Mouse (Mus musculus) liver, adult 2 months (tissue): ENCODE measurements around the gene Rbms2. TPM values are rescaled to one million over a fixed set of nuclear protein-coding genes. Genes with fewer than 3 reads are reported as not detected.

Source experiments
- DNase-seq: peaks from one replicate; pipeline ENCODE4 v3.0.0-alpha.2; 2011; ENCODE audit warnings: low read depth, low spot score; ENCODE audit errors: extremely low read depth
- H3K27ac ChIP-seq: fragments of 200-500 bp; replicated peaks from 2 replicates; pipeline ENCODE4 v1.5.1; 2012; ENCODE audit warnings: low read depth, mild to moderate bottlenecking, control low read depth, inconsistent platforms, low read length; ENCODE audit not compliant: insufficient read depth
- H3K27me3 ChIP-seq: fragments of 200-500 bp; 2 replicates; pipeline ENCODE4 v1.6.1; 2012; ENCODE audit warnings: mild to moderate bottlenecking, moderate library complexity, low read length, inconsistent platforms; ENCODE audit not compliant: control insufficient read depth, insufficient read depth
- H3K36me3 ChIP-seq: fragments of 200-500 bp; 2 replicates; pipeline ENCODE4 v1.6.1; 2012; ENCODE audit warnings: low read length, inconsistent platforms; ENCODE audit not compliant: control insufficient read depth, insufficient read depth
- H3K4me1 ChIP-seq: fragments of 200-500 bp; 2 replicates; pipeline ENCODE4 v1.6.1; 2011; ENCODE audit warnings: low read length; ENCODE audit not compliant: control insufficient read depth, insufficient read depth
- H3K4me3 ChIP-seq: fragments of 200-500 bp; 2 replicates; pipeline ENCODE4 v1.5.1; 2011; ENCODE audit warnings: low read depth, mild to moderate bottlenecking, control low read depth, low read length, moderate library complexity; ENCODE audit not compliant: insufficient read depth
- H3K79me2 ChIP-seq: fragments of 200-500 bp; 2 replicates; pipeline ENCODE4 v1.6.1; 2012; ENCODE audit warnings: inconsistent platforms, mild to moderate bottlenecking, low read length, moderate library complexity; ENCODE audit not compliant: control insufficient read depth, insufficient read depth
- H3K9ac ChIP-seq: fragments of 200-500 bp; 2 replicates; pipeline ENCODE4 v1.6.1; 2012; ENCODE audit warnings: low read depth, mild to moderate bottlenecking, control low read depth, inconsistent platforms, low read length
- CTCF ChIP-seq: fragments of 200-500 bp; IDR thresholded peaks from 2 replicates; pipeline ENCODE4 v1.5.1; 2011; ENCODE audit warnings: low read depth, low read length, control low read depth
- POLR2A ChIP-seq: fragments of 200-500 bp; IDR thresholded peaks from 2 replicates; pipeline ENCODE4 v1.6.1; 2011; ENCODE audit warnings: low read length, control low read depth; ENCODE audit not compliant: insufficient read depth; ENCODE audit errors: extremely low read depth
- WGBS: fragments of 180-500 bp; shearing (Covaris S2); methylation state at CpG from one replicate; pipeline ENCODE4 v1.1.7; 2018; 5-methylcytosine and 5-hydroxymethylcytosine counted together
- polyA plus RNA-seq: library from polyadenylated mRNA; depleted of rRNA; stranded (reverse); fragments of >200 nt; gene quantifications from 2 replicates; pipeline ENCODE4 v1.2.3, GENCODE M21; 2012
- total RNA-seq: library from RNA; depleted of rRNA; stranded (reverse); fragments of >200 nt; gene quantifications from 2 replicates; pipeline ENCODE4 v1.2.3, GENCODE M21; 2014

The Rbms2 gene
- total and polyA plus RNA-seq, 2 experiments = 8.0 to 23.2 TPM

DNA sequence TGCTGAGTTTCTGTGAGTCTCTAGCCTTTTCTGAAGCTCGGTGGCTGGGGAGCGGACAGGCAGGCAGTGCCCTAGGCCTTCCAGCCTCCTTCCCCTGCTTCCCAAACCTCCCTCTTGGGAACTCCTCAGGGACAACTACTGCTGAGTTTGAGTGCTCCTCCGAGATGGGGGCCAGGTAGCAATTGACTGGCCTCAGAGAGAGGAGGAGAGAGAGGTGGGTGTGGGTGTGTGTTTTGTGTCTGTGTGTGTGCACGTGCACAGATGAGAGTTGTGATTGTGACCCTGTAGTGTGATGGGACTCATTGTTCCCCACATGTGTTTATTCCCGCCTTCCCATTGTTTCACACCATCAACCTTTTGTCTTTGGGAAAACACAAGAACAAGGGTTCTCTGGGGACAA is 52.6 kb downstream of the Rbms2 start:
- WGBS = 85% methylated on average over 5 of the region's 5 CpGs

DNA sequence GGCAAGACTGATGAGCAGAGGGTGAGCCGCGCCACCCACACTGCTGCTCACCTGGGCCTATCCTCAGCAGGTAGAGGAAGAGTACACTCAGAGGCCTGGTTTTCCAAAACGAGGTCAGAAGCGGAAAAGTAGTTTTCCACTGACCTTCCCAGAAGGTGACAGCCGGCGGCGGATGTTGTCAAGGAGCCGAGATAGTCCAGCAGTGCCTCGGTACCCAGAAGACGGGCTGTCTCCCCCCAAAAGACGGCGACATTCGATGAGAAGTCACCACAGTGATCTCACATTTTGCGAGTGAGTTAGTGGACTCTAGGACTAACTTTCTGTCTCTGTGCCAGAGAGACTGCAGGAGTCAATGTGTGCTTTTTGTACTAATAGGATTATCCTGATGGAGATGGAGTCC is 54.1 kb downstream of the Rbms2 start:
- TF ChIP-seq POLR2A (no peak), CTCF (no peak)
- DNase-seq = no peak
- Histone ChIP-seq H3K36me3 (peaks cover 57% of the 10 kb centered on the region), H3K27me3 (no peaks in the 10 kb centered on the region), H3K4me3 (no peak overlapping the region), H3K4me1 (no peaks in the 10 kb centered on the region), H3K9ac (no peak overlapping the region), H3K27ac (no peak overlapping the region), H3K79me2 (no peaks in the 10 kb centered on the region)
- WGBS = 89% methylated on average over 14 of the region's 14 CpGs

More for the DNA sequence above, 52.6 kb downstream of the Rbms2 start:
- TF ChIP-seq CTCF (no peak), POLR2A (no peak)
- Histone ChIP-seq H3K79me2 (no peaks in the 10 kb centered on the region), H3K4me1 (no peaks in the 10 kb centered on the region; the same call in 1 of the 2 replicates), H3K9ac (no peak overlapping the region), H3K4me3 (no peak overlapping the region), H3K27me3 (no peaks in the 10 kb centered on the region), H3K36me3 (peaks cover 43% of the 10 kb centered on the region), H3K27ac (no peak overlapping the region)
- DNase-seq = no peak

DNA sequence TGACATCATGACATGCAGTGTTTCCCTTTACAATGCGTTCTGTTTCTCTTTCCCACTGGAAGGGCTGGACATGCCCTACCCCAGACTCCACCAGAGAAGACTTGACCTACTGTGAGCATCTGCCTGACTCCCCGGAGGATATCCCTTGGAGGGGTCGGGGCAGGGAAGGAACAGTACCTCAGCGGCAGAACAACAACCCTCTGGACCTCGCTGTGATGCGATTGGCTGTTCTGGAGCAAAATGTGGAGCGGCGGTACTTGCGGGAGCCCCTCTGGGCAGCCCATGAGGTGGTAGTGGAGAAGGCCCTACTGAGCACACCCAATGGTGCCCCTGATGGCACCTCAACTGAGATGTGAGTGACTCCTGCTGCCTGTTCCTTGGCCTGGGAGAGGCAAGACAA is 55.3 kb downstream of the Rbms2 start:
- peaks cover 63% of the 10 kb centered on the region for H3K36me3 ChIP-seq
- TF ChIP-seq POLR2A (no peak), CTCF (no peak)
- 95% methylated on average over 9 of the region's 9 CpGs for WGBS

DNA sequence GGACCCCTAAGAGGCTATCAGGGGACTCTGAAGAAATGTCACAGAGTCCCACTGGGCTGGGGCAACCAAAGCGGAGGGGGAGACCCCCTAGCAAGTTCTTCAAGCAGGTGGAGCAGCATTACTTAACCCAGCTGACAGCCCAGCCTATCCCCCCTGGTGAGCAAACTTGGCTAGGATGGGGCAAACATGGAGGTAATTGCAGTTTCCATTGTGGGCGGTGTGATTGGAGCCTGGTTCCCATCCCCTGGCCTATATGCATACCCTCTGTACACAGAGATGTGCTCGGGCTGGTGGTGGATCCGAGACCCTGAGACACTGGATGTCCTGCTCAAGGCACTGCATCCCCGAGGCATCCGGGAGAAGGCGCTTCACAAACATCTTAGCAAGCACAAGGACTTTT is 56.3 kb downstream of the Rbms2 start:
- Histone ChIP-seq H3K4me1 (no peaks in the 10 kb centered on the region), H3K36me3 (peaks cover 68% of the 10 kb centered on the region), H3K9ac (no peak overlapping the region), H3K4me3 (no peak overlapping the region), H3K79me2 (no peaks in the 10 kb centered on the region), H3K27me3 (no peaks in the 10 kb centered on the region), H3K27ac (no peak overlapping the region)
- TF ChIP-seq CTCF = no peak
- no peak for TF ChIP-seq POLR2A
- no peak for DNase-seq
- WGBS = 91% methylated on average over 7 of the region's 7 CpGs

More for the DNA sequence above, 55.3 kb downstream of the Rbms2 start:
- H3K27ac ChIP-seq = no peak overlapping the region
- no peaks in the 10 kb centered on the region for H3K4me1 ChIP-seq
- no peaks in the 10 kb centered on the region for H3K27me3 ChIP-seq
- H3K9ac ChIP-seq = no peak overlapping the region
- no peak overlapping the region for H3K4me3 ChIP-seq
- DNase-seq = no peak
- H3K79me2 ChIP-seq = no peaks in the 10 kb centered on the region

DNA sequence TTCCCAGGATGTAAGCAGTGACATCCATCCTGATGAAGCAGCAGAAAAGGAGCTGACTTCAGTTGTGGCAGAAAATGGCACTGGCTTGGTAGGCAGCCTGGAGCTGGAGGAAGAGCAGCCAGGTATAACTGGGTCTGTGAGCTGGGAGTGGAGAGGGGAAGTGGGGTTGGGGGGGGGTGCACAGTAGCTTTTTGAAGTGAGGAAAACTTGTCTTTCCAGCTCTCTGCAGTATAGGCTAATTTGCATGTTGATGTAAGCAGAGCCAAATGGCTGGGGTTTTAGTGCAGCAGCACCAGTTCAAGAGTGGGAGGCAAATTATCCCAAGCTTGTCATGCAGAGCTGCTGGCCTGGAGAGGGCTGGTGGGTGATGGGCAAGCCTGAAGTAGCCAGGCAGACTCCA is 68.9 kb downstream of the Rbms2 start:
- Histone ChIP-seq H3K36me3 (peaks cover 66% of the 10 kb centered on the region), H3K79me2 (no peaks in the 10 kb centered on the region; the same call in 1 of the 2 replicates)

DNA sequence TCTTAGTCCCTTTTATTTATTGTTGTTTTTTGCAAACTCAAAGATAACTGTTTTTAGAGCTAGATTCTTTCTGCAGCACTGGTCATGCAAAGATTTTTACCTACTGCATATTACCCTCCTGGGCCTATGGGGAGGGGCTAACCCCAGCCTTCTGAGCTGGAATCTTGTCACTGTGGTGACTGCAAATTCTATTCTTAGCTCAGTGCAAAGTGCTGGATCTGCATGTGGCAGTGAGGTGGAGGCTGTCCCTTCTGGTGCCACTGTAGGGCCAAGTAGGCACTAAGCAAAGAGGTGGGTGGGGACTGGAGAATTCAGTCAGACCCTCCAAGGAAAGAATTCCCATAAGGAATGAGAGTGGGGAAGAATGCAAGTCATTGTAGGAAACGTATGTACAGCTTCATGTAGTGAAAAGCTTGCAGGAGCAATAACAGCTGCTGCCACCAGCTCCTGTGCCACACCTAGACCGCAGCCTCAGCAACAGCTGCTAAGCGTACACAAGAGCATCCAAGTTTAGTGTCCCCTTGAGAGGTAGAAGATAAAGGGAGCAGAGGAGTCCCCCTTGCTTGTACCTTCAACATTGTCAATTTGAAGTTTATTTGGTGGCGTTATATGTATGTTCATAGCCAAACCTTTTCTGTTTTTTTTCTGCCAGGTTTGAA is 69.9 kb downstream of the Rbms2 start:
- Histone ChIP-seq H3K4me3 (no peak overlapping the region), H3K36me3 (peaks cover 58% of the 10 kb centered on the region), H3K79me2 (peaks cover 3% of the 10 kb centered on the region; the same call in 1 of the 2 replicates), H3K9ac (no peak overlapping the region), H3K27me3 (no peaks in the 10 kb centered on the region), H3K4me1 (peaks cover 2% of the 10 kb centered on the region; the same call in 1 of the 2 replicates), H3K27ac (no peak overlapping the region)
- WGBS = 94% methylated on average over 4 of the region's 4 CpGs
- TF ChIP-seq CTCF (no peak), POLR2A (no peak)
- no peak for DNase-seq

More for the DNA sequence above, 68.9 kb downstream of the Rbms2 start:
- H3K4me1 ChIP-seq = peaks cover 2% of the 10 kb centered on the region; the same call in 1 of the 2 replicates
- DNase-seq = no peak
- no peak for TF ChIP-seq CTCF
- no peak for TF ChIP-seq POLR2A
- no peaks in the 10 kb centered on the region for H3K27me3 ChIP-seq
- no peak overlapping the region for H3K9ac ChIP-seq
- no peak overlapping the region for H3K4me3 ChIP-seq
- no peak overlapping the region for H3K27ac ChIP-seq
